Mouse (Mus musculus) myocyte (in vitro differentiated cells): ENCODE results near the gene Il15ra.

Experiments used
- CEBPB ChIP-seq: IDR thresholded peaks from 2 replicates; pipeline ENCODE4 v1.6.1; 2011; ENCODE audit warnings: mild to moderate bottlenecking, moderate library complexity; ENCODE audit not compliant: poor library complexity, insufficient read depth, severe bottlenecking
- E2F4 ChIP-seq: IDR thresholded peaks from one replicate; pipeline ENCODE4 v1.6.1; 2011; ENCODE audit warnings: mild to moderate bottlenecking, control low read depth, moderate library complexity; ENCODE audit not compliant: insufficient read depth
- MAX ChIP-seq: IDR thresholded peaks from one replicate; pipeline ENCODE4 v1.6.1; 2011; ENCODE audit warnings: low read depth, mild to moderate bottlenecking, control low read depth
- MYOG ChIP-seq, 3 experiments: IDR thresholded peaks; one replicate each; pipeline ENCODE4 v1.6.1; 2011; ENCODE audit warnings: control low read depth in 2 of 3, low read depth in 2 of 3, mild to moderate bottlenecking in 2 of 3; ENCODE audit not compliant: insufficient read length in 2 of 3, control insufficient read depth in 1 of 3, insufficient read depth in 1 of 3
- POLR2A ChIP-seq: IDR thresholded peaks from one replicate; pipeline ENCODE4 v1.6.1; 2011; ENCODE audit warnings: low read depth, mild to moderate bottlenecking, control low read depth, moderate library complexity; ENCODE audit not compliant: insufficient read length
- POLR2AphosphoS2 ChIP-seq: IDR thresholded peaks from one replicate; pipeline ENCODE4 v1.6.1; 2011; ENCODE audit warnings: low read depth, control low read depth; ENCODE audit not compliant: insufficient read length
- REST ChIP-seq: IDR thresholded peaks from one replicate; pipeline ENCODE4 v1.6.1; 2011; ENCODE audit warnings: mild to moderate bottlenecking, control low read depth, moderate library complexity; ENCODE audit not compliant: insufficient read depth, insufficient read length

DNA sequence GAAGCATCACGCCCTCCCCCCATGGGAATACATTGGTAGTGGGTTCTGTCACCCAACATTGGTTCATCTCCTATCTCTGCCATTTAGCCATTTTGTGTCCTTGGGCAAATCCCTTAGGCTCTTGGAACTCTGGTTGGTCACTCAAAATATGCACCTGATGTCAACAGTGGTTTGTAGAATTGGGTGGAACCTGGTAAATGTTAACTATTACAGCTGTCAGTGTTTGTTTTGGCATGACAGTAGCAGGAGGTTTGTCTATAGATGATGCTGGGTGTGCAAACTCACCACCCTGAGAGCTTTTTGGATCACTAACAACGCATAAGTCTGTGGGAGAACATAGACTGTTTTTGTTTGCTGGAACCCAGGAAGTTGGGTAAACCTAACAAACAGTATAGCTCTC is 13.5 kb downstream of the Il15ra start:
- no peak for TF ChIP-seq POLR2A
- no peak for TF ChIP-seq CEBPB
- TF ChIP-seq E2F4: no peak
- no peak for TF ChIP-seq MYOG (IDR thresholded peaks at IDR 0.05; ENCODE audit: control insufficient read depth in 1 of 3, insufficient read depth in 1 of 3, insufficient read length in 2 of 3, low read depth in 2 of 3)
- TF ChIP-seq REST: no peak
- no peak for TF ChIP-seq MAX
- TF ChIP-seq POLR2AphosphoS2: no peak
